Mouse (Mus musculus): Measurements from ENCODE around the gene St6galnac3.

DNA sequence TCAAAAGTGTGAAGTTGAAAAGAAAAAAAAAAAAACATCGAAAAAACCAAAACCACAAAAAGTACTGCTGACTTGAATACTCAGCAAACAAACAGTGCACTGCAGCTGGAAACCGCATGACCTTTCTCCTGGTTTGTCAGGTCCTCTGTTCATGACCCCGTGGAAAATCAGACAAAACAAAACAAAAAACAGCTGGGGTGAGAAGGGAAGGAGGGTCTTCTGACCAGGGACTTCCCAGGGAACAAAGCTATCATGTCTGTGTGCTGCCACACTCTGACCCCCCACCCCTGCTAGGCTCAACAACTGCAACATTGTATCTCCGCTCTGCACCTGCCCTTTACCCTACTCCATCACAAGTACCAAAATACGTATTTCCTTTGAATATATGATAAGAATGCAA is 39.8 kb upstream of the St6galnac3 start:
- no peak for TF ChIP-seq CTCF (IDR thresholded peaks at IDR 0.05)
- TF ChIP-seq POLR2A (IDR thresholded peaks at IDR 0.05; ENCODE audit: insufficient read depth, low read depth, low read length): no peak
- TF ChIP-seq EP300 (IDR thresholded peaks at IDR 0.05; ENCODE audit: insufficient read depth, low read depth, low read length): no peak
